Comparison of ENCODE assay signal across 24 mouse cellular contexts in the genomic region with DNA sequence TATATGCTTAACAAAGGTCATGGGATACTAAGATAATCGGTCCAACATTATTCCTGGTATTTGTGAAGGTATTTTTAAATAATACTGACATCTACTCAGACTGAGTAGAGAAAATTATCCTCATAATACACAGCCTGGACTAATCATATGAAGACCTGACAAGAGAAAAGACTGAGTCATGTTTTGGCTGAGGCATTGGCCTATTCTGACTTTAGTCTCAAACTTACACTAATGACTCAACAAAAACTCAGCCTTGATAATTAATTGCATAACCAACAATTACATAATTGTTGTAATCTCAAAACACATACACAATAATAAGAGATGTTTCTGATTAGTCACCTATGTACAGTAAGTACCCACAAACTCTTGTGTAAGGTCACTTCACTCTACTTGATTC.
DNase-seq lines count a peak whose midpoint lies in the region; ATAC-seq lines count a peak whose summit lies in the region.
"Had no signal": no experiment of that assay in that cellular context is flagged by ENCODE, and none has a peak within 500 bp of the region (broad histone marks: within the 10 kb centered on the region; RNA-seq: fewer than 3 reads in every experiment).

No protein-coding gene starts in this region.

- no peak for ATAC-seq in kidney, embryonic 16.5 days (ENCODE audit: low FRiP score, low TSS enrichment)
- ATAC-seq: activated CD4-positive, CD25-positive, alpha-beta regulatory T cell, adult 4 months; forebrain, embryonic 13.5 days; forebrain, embryonic 15.5 days; forebrain, postnatal 0 days; Patski had no signal

- H3K4me1 ChIP-seq in kidney, embryonic 16.5 days (ENCODE audit: insufficient read depth, low read length): no peaks in the 10 kb centered on the region
- H3K4me1 ChIP-seq: embryonic facial prominence, embryonic 13.5 days; embryonic facial prominence, embryonic 15.5 days; forebrain, embryonic 13.5 days; forebrain, embryonic 15.5 days had no signal

- no peak overlapping the region for H3K27ac ChIP-seq in kidney, embryonic 16.5 days (ENCODE audit: low read length)
- H3K27ac ChIP-seq: embryonic facial prominence, embryonic 13.5 days; embryonic facial prominence, embryonic 15.5 days; forebrain, embryonic 13.5 days; forebrain, embryonic 15.5 days had no signal

- DNase-seq in 3T3-L1 (ENCODE audit: low read depth, low spot score): peak; percentile 46
- DNase-seq in 416B (ENCODE audit: low read depth): peak; percentile 23
- DNase-seq in Muller cell, postnatal 12 days (ENCODE audit: inconsistent ontology term): peak; percentile 82
- DNase-seq in adipocyte (ENCODE audit: low spot score): peak; percentile 9
- DNase-seq in yolk sac, embryonic 10.5 days (ENCODE audit: low spot score): no peak
- no peak for DNase-seq in gastrocnemius, adult 8-10 months (ENCODE audit: low spot score in 2 of 2)
- DNase-seq: adrenal gland, adult 8-10 months; adrenal gland, postnatal 25 days; cerebellum, adult 11 months; cerebellum, adult 18-20 months; cerebellum, adult 8-10 months; cerebellum, adult 9-11 months; cerebellum, postnatal 14 days; cerebellum, postnatal 36 days; embryo, embryonic 11 days; forebrain, postnatal 0 days had no signal

- H3K4me2 ChIP-seq in kidney, embryonic 16.5 days (replicated peaks; ENCODE audit: low read depth, low read length): no peak overlapping the region
- H3K4me2 ChIP-seq: embryonic facial prominence, embryonic 13.5 days; embryonic facial prominence, embryonic 15.5 days; forebrain, embryonic 13.5 days; forebrain, embryonic 15.5 days had no signal

- WGBS in kidney, embryonic 16.5 days: 73% methylated on average over 1 of the region's 1 CpGs

- no peak overlapping the region for H3K4me3 ChIP-seq in kidney, embryonic 16.5 days (ENCODE audit: low read length)
- H3K4me3 ChIP-seq: embryonic facial prominence, embryonic 13.5 days; embryonic facial prominence, embryonic 15.5 days; erythroblast, embryonic 14.5 days; forebrain, embryonic 13.5 days; forebrain, embryonic 15.5 days had no signal

- H3K9me3 ChIP-seq in kidney, embryonic 16.5 days (ENCODE audit: low read length): no peaks in the 10 kb centered on the region
- H3K9me3 ChIP-seq: embryonic facial prominence, embryonic 13.5 days; embryonic facial prominence, embryonic 15.5 days; forebrain, embryonic 13.5 days; forebrain, embryonic 15.5 days had no signal

- H3K27me3 ChIP-seq in kidney, embryonic 16.5 days (ENCODE audit: insufficient read depth, low read length): no peaks in the 10 kb centered on the region
- H3K27me3 ChIP-seq: embryonic facial prominence, embryonic 13.5 days; embryonic facial prominence, embryonic 15.5 days; forebrain, embryonic 13.5 days; forebrain, embryonic 15.5 days; Patski had no signal

- H3K9ac ChIP-seq in kidney, embryonic 16.5 days (replicated peaks; ENCODE audit: low read length): no peak overlapping the region
- H3K9ac ChIP-seq: embryonic facial prominence, embryonic 13.5 days; embryonic facial prominence, embryonic 15.5 days; forebrain, embryonic 13.5 days; forebrain, embryonic 15.5 days; forebrain, postnatal 0 days had no signal

- no peaks in the 10 kb centered on the region for H3K36me3 ChIP-seq in kidney, embryonic 16.5 days (ENCODE audit: insufficient read depth, low read length)
- H3K36me3 ChIP-seq: embryonic facial prominence, embryonic 13.5 days; embryonic facial prominence, embryonic 15.5 days; forebrain, embryonic 15.5 days had no signal

Comparison
In these comparisons a context has a peak if more than half of its experiments do, and no peak if none do; other contexts are left out.
1. DNase-seq: peak in 3T3-L1 (single experiment), 416B (single experiment), Muller cell, postnatal 12 days (single experiment) and adipocyte (single experiment); none in yolk sac, embryonic 10.5 days (single experiment) and gastrocnemius, adult 8-10 months (0 of 2).